Mouse (Mus musculus) liver, adult 2 months (tissue): ENCODE measurements around the gene Tcp11l2.

ENCODE experiments used
- CTCF ChIP-seq: fragments of 200-500 bp; IDR thresholded peaks from 2 replicates; pipeline ENCODE4 v1.5.1; 2011; ENCODE audit warnings: low read depth, low read length, control low read depth
- POLR2A ChIP-seq: fragments of 200-500 bp; IDR thresholded peaks from 2 replicates; pipeline ENCODE4 v1.6.1; 2011; ENCODE audit warnings: low read length, control low read depth; ENCODE audit not compliant: insufficient read depth; ENCODE audit errors: extremely low read depth

DNA sequence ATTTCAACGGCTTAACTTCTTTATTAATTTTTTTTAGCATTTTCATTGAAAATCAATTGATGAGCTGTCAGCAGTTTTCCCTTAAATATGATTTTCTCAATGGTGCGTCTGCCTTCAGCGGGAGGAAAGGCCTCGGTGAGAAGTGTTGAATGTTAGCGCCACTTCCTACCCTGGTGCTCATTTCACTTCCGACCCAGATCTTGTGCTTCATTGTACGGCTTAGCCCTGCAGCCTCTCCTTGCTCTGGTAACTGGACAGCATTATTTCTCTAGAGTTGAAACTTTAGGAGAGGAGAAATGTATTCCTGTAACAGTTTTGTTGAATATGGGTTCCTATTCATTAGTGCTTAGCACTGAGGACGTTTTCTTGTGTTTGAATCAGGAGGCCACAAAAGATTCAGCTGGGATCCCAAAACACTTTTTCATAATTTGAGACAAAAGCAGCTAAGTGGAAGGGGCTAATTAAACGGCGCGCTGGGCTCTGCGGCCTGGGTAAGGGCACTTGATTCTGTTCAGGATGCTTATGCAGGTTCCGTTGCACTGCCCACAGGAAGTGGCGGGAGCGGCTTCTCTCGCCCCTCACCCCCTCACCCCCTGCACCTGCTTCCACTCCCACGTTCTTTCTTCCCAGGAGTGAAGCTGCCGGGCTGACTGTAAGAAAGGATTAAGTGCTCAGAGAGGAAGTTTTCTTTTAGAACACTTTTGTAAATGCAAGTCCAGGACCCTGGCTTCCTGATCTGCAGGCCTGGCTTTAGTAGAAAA lies 81.8 kb downstream of the Tcp11l2 start:
- TF ChIP-seq CTCF = no peak
- TF ChIP-seq POLR2A = no peak
